Mouse (Mus musculus) layer of hippocampus, postnatal 14 days (tissue): ENCODE measurements around the gene Gm20708. TPM values are rescaled to one million over a fixed set of nuclear protein-coding genes. Genes with fewer than 3 reads are reported as not detected.
A peak's percentile ranks its signal among the peaks of the same experiment; 100 is the strongest.

ENCODE experiments used
- DNase-seq, 2 experiments: peaks; one replicate each; pipeline ENCODE4 v3.0.0; 2021 to 2022; ENCODE audit warnings: low spot score in 2 of 2, mixed read lengths in 1 of 2
- total RNA-seq, 2 experiments: library from RNA; stranded (reverse); gene quantifications; 2 replicates each; pipeline ENCODE4 v1.2.3; 2021

The Gm20708 gene
- total RNA-seq, 2 experiments from 2014 or later: 2.8 to 3.2 TPM

GRCm38 (mm10) chr11:117860601-117861000 lies 51.1 kb downstream of the Gm20708 start, which contains the start of gene Tmem235:
TSS of gene Tmem235 (plus strand) at chr11:117860752.
- DNase-seq: no peak

GRCm38 (mm10) chr11:117863174-117863856 lies 53.8 kb downstream of the Gm20708 start:
- DNase-seq: no peak

GRCm38 (mm10) chr11:117864805-117865204 lies 55.3 kb downstream of the Gm20708 start:
- DNase-seq: no peak

GRCm38 (mm10) chr11:117865988-117866387 lies 56.5 kb downstream of the Gm20708 start:
- no peak for DNase-seq

GRCm38 (mm10) chr11:117870688-117871365 lies 61.4 kb downstream of the Gm20708 start:
- peak; percentile 81 to 91 for DNase-seq

GRCm38 (mm10) chr11:117871376-117871775 lies 61.9 kb downstream of the Gm20708 start:
- no peak for DNase-seq

GRCm38 (mm10) chr11:117871911-117872584 lies 62.6 kb downstream of the Gm20708 start:
- no peak for DNase-seq

GRCm38 (mm10) chr11:117872861-117873608 lies 63.6 kb downstream of the Gm20708 start, which contains the start of gene Tha1:
TSS of gene Tha1 (minus strand) at chr11:117873481.
- DNase-seq: peak; percentile 57 to 78

- no peak for DNase-seq
Measured at GRCm38 (mm10) chr11:117874419-117874818, 65.0 kb downstream of the Gm20708 start.

- DNase-seq: no peak
Measured at GRCm38 (mm10) chr11:117875681-117876080, 66.2 kb downstream of the Gm20708 start.

GRCm38 (mm10) chr11:117877917-117878745 lies 68.7 kb downstream of the Gm20708 start:
- peak; percentile 52 to 61 for DNase-seq

GRCm38 (mm10) chr11:117878892-117879291 lies 69.4 kb downstream of the Gm20708 start:
- no peak for DNase-seq

- no peak for DNase-seq
Measured at GRCm38 (mm10) chr11:117879676-117880075, 70.2 kb downstream of the Gm20708 start.

- no peak for DNase-seq
Measured at GRCm38 (mm10) chr11:117880336-117880976, 71.0 kb downstream of the Gm20708 start.

GRCm38 (mm10) chr11:117880977-117881358 lies 71.5 kb downstream of the Gm20708 start:
- DNase-seq: no peak

- no peak for DNase-seq
Measured at GRCm38 (mm10) chr11:117881787-117882186, 72.3 kb downstream of the Gm20708 start.

GRCm38 (mm10) chr11:117882208-117882607 lies 72.7 kb downstream of the Gm20708 start:
- DNase-seq: no peak

GRCm38 (mm10) chr11:117886000-117886399 lies 76.5 kb downstream of the Gm20708 start:
- no peak for DNase-seq

GRCm38 (mm10) chr11:117888168-117888852 lies 78.8 kb downstream of the Gm20708 start:
- no peak for DNase-seq
